Mouse (Mus musculus): ENCODE measurements at regions not wholly inside any gene's neighbourhood (a gene's known extent, or its start where the extent isn't known, plus 50 kb on each side); places are given as distances from the start of the nearest gene placed in this dataset.

- WGBS: 46% methylated on average over 5 of the region's 5 CpGs
- Histone ChIP-seq H3K36me3 (no peaks in the 10 kb centered on the region), H3K4me3 (no peak overlapping the region), H3K27ac (replicated peaks) (no peak overlapping the region), H3K4me1 (no peaks in the 10 kb centered on the region), H3K4me2 (replicated peaks) (no peak overlapping the region), H3K27me3 (no peaks in the 10 kb centered on the region), H3K9ac (replicated peaks) (no peak overlapping the region), H3K9me3 (no peaks in the 10 kb centered on the region)
- ATAC-seq (ENCODE audit: low FRiP score, low read depth): no peak
Observed at GRCm38 (mm10) chr13:100943206-100943848, 110.1 kb upstream of the Slc30a5 start.

GRCm38 (mm10) chr13:100940791-100941190 lies 107.6 kb upstream of the Slc30a5 start:
- ATAC-seq (ENCODE audit: low FRiP score, low read depth): no peak

GRCm38 (mm10) chr13:100939677-100940076 lies 106.5 kb upstream of the Slc30a5 start:
- no peak overlapping the region for H3K9ac ChIP-seq (replicated peaks)
- no peaks in the 10 kb centered on the region for H3K36me3 ChIP-seq
- no peaks in the 10 kb centered on the region for H3K9me3 ChIP-seq
- ATAC-seq (ENCODE audit: low FRiP score, low read depth): peak; percentile 44; the same call in 1 of the 2 replicates
- no peak overlapping the region for H3K4me2 ChIP-seq (replicated peaks)
- H3K4me3 ChIP-seq: no peak overlapping the region
- H3K27me3 ChIP-seq: no peaks in the 10 kb centered on the region
- H3K27ac ChIP-seq (replicated peaks): no peak overlapping the region
- no peaks in the 10 kb centered on the region for H3K4me1 ChIP-seq
- WGBS: 38% methylated on average over 4 of the region's 4 CpGs

More at GRCm38 (mm10) chr13:100940791-100941190, 107.6 kb upstream of the Slc30a5 start:
- Histone ChIP-seq H3K27ac (replicated peaks) (no peak overlapping the region), H3K4me3 (no peak overlapping the region), H3K27me3 (no peaks in the 10 kb centered on the region), H3K9me3 (no peaks in the 10 kb centered on the region), H3K4me1 (no peaks in the 10 kb centered on the region), H3K9ac (replicated peaks) (no peak overlapping the region), H3K36me3 (no peaks in the 10 kb centered on the region), H3K4me2 (replicated peaks) (no peak overlapping the region)
- WGBS: 86% methylated on average over 13 of the region's 13 CpGs

- WGBS: 92% methylated on average over 8 of the region's 8 CpGs
- H3K9me3 ChIP-seq: no peaks in the 10 kb centered on the region
- no peaks in the 10 kb centered on the region for H3K4me1 ChIP-seq
- no peak overlapping the region for H3K27ac ChIP-seq (replicated peaks)
- H3K27me3 ChIP-seq: no peaks in the 10 kb centered on the region
- H3K36me3 ChIP-seq: no peaks in the 10 kb centered on the region
- H3K9ac ChIP-seq (replicated peaks): no peak overlapping the region
- H3K4me2 ChIP-seq (replicated peaks): no peak overlapping the region
- no peak for ATAC-seq (ENCODE audit: low FRiP score, low read depth)
- no peak overlapping the region for H3K4me3 ChIP-seq
Observed at GRCm38 (mm10) chr13:100933265-100933664, 100.0 kb upstream of the Slc30a5 start.

GRCm38 (mm10) chr13:100899566-100899965 lies 66.3 kb upstream of the Slc30a5 start:
- no peak overlapping the region for H3K4me2 ChIP-seq (replicated peaks)
- no peak for ATAC-seq (ENCODE audit: low FRiP score, low read depth)
- H3K4me1 ChIP-seq: no peaks in the 10 kb centered on the region
- 91% methylated on average over 2 of the region's 2 CpGs for WGBS
- H3K4me3 ChIP-seq: no peak overlapping the region
- no peak overlapping the region for H3K27ac ChIP-seq (replicated peaks)
- no peaks in the 10 kb centered on the region for H3K36me3 ChIP-seq
- no peak overlapping the region for H3K9ac ChIP-seq (replicated peaks)
- H3K27me3 ChIP-seq: no peaks in the 10 kb centered on the region
- H3K9me3 ChIP-seq: no peaks in the 10 kb centered on the region

GRCm38 (mm10) chr13:100893871-100894270 lies 60.6 kb upstream of the Slc30a5 start:
- Histone ChIP-seq H3K9me3 (no peaks in the 10 kb centered on the region), H3K4me3 (no peak overlapping the region), H3K4me2 (replicated peaks) (no peak overlapping the region), H3K27ac (replicated peaks) (no peak overlapping the region), H3K4me1 (no peaks in the 10 kb centered on the region), H3K36me3 (no peaks in the 10 kb centered on the region), H3K9ac (replicated peaks) (no peak overlapping the region), H3K27me3 (no peaks in the 10 kb centered on the region)
- WGBS: 89% methylated on average over 9 of the region's 9 CpGs
- no peak for ATAC-seq (ENCODE audit: low FRiP score, low read depth)

- H3K27ac ChIP-seq (replicated peaks): no peak overlapping the region
- no peaks in the 10 kb centered on the region for H3K4me1 ChIP-seq
- H3K9ac ChIP-seq (replicated peaks): no peak overlapping the region
- no peaks in the 10 kb centered on the region for H3K36me3 ChIP-seq
- no peak overlapping the region for H3K4me3 ChIP-seq
- 81% methylated on average over 1 of the region's 1 CpGs for WGBS
- no peaks in the 10 kb centered on the region for H3K27me3 ChIP-seq
- no peaks in the 10 kb centered on the region for H3K9me3 ChIP-seq
- no peak overlapping the region for H3K4me2 ChIP-seq (replicated peaks)
- ATAC-seq (ENCODE audit: low FRiP score, low read depth): no peak
Observed at GRCm38 (mm10) chr13:100893096-100893495, 59.9 kb upstream of the Slc30a5 start.

- Histone ChIP-seq H3K4me3 (peak overlapping the region; percentile 1; the same call in 1 of the 2 replicates), H3K9me3 (no peaks in the 10 kb centered on the region), H3K4me1 (no peaks in the 10 kb centered on the region), H3K27me3 (no peaks in the 10 kb centered on the region), H3K27ac (replicated peaks) (no peak overlapping the region), H3K36me3 (no peaks in the 10 kb centered on the region), H3K4me2 (replicated peaks) (peak overlapping the region; percentile 29), H3K9ac (replicated peaks) (no peak overlapping the region)
- WGBS: 60% methylated on average over 13 of the region's 13 CpGs
- no peak for ATAC-seq (ENCODE audit: low FRiP score, low read depth)
Observed at GRCm38 (mm10) chr13:100892647-100893071, 59.4 kb upstream of the Slc30a5 start.

GRCm38 (mm10) chr13:100892204-100892603 lies 59.0 kb upstream of the Slc30a5 start:
- no peak; the same call in 1 of the 2 replicates for ATAC-seq (ENCODE audit: low FRiP score, low read depth)
- 24% methylated on average over 13 of the region's 13 CpGs for WGBS
- no peaks in the 10 kb centered on the region for H3K27me3 ChIP-seq

GRCm38 (mm10) chr13:100890457-100890856 lies 57.2 kb upstream of the Slc30a5 start:
- no peaks in the 10 kb centered on the region for H3K36me3 ChIP-seq
- no peak overlapping the region for H3K27ac ChIP-seq (replicated peaks)
- no peak overlapping the region for H3K4me3 ChIP-seq
- WGBS: 84% methylated on average over 6 of the region's 6 CpGs
- H3K9ac ChIP-seq (replicated peaks): no peak overlapping the region
- no peaks in the 10 kb centered on the region for H3K9me3 ChIP-seq
- no peaks in the 10 kb centered on the region for H3K27me3 ChIP-seq
- no peak for ATAC-seq (ENCODE audit: low FRiP score, low read depth)
- no peaks in the 10 kb centered on the region for H3K4me1 ChIP-seq
- no peak overlapping the region for H3K4me2 ChIP-seq (replicated peaks)

More at GRCm38 (mm10) chr13:100892204-100892603, 59.0 kb upstream of the Slc30a5 start:
- H3K4me1 ChIP-seq: no peaks in the 10 kb centered on the region
- no peak overlapping the region for H3K9ac ChIP-seq (replicated peaks)
- 0 out of 2 replicates have a peak overlapping the region, but pooled peaks have one; percentile 1 for H3K4me3 ChIP-seq
- H3K9me3 ChIP-seq: no peaks in the 10 kb centered on the region
- H3K4me2 ChIP-seq (replicated peaks): peak overlapping the region; percentile 29
- no peaks in the 10 kb centered on the region for H3K36me3 ChIP-seq
- no peak overlapping the region for H3K27ac ChIP-seq (replicated peaks)

GRCm38 (mm10) chr13:100888481-100888880 lies 55.3 kb upstream of the Slc30a5 start:
- Histone ChIP-seq H3K4me3 (no peak overlapping the region), H3K36me3 (no peaks in the 10 kb centered on the region)
- no peak for ATAC-seq (ENCODE audit: low FRiP score, low read depth)

GRCm38 (mm10) chr13:100883711-100884110 lies 50.5 kb upstream of the Slc30a5 start:
- no peaks in the 10 kb centered on the region for H3K4me1 ChIP-seq
- no peak for ATAC-seq (ENCODE audit: low FRiP score, low read depth)
- H3K27ac ChIP-seq (replicated peaks): no peak overlapping the region
- H3K4me2 ChIP-seq (replicated peaks): no peak overlapping the region
- H3K9me3 ChIP-seq: no peaks in the 10 kb centered on the region
- no peak overlapping the region for H3K9ac ChIP-seq (replicated peaks)
- H3K36me3 ChIP-seq: no peaks in the 10 kb centered on the region
- WGBS: 88% methylated on average over 8 of the region's 8 CpGs
- H3K4me3 ChIP-seq: no peak overlapping the region
- no peaks in the 10 kb centered on the region for H3K27me3 ChIP-seq

More at GRCm38 (mm10) chr13:100888481-100888880, 55.3 kb upstream of the Slc30a5 start:
- WGBS: 83% methylated on average over 5 of the region's 5 CpGs
- Histone ChIP-seq H3K27ac (replicated peaks) (no peak overlapping the region), H3K9me3 (no peaks in the 10 kb centered on the region), H3K4me2 (replicated peaks) (no peak overlapping the region), H3K9ac (replicated peaks) (no peak overlapping the region), H3K27me3 (no peaks in the 10 kb centered on the region), H3K4me1 (no peaks in the 10 kb centered on the region)
